Mouse (Mus musculus): ENCODE data around the gene Impdh2.
"Not testable (repeated sequence)": the region's sequence is repeated elsewhere in the genome, so short reads cannot be mapped to it uniquely, and the experiment has no call there.

Gene Impdh2

GRCm38 (mm10) chr9:108600011-108600410 is 39.9 kb downstream of the Impdh2 start:
- DNase-seq (ENCODE audit: low spot score in 2 of 2): no peak

GRCm38 (mm10) chr9:108601986-108602385 is 41.9 kb downstream of the Impdh2 start:
- DNase-seq (ENCODE audit: low spot score in 2 of 2): no peak

DNA sequence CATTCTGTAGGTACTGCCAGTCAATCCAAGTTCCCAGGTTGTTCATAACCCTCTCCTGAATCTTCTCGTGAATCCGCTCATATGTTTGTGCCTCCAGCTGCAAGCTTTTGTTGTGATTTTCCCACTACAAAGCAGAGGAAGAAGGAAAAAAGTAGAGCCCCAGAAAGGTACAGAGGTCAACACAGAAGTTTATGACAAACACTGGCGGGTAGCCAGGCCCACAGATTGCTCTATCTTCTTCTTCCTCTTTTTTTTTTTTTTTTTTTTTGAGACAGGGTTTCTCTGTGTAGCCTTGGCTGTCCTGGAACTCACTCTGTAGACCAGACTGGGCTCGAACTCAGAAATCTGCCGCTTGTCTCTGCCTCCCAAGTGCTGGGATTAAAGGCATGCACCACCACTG is 47.8 kb downstream of the Impdh2 start:
- not testable (repeated sequence) for DNase-seq (ENCODE audit: low spot score in 2 of 2)

DNA sequence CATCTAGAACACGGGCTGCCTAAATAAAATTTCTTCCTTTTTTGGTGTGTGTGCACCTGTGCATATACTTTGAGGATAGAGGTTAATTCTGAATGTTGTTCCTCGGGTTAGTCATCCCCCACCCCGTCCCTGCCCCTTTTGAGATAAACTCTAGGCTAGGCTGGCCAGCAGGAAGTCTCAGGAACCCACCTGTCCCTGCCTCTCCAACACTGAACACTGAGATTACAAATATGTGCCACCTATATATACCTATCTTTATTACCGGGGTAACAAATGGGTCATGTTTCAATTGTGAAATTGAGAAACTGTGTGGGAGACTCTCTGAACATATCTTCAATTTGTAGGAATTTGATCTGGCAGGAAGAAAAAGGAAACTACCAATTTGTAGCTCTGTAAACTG is 48.8 kb downstream of the Impdh2 start:
- DNase-seq (ENCODE audit: low spot score in 2 of 2): no peak

DNA sequence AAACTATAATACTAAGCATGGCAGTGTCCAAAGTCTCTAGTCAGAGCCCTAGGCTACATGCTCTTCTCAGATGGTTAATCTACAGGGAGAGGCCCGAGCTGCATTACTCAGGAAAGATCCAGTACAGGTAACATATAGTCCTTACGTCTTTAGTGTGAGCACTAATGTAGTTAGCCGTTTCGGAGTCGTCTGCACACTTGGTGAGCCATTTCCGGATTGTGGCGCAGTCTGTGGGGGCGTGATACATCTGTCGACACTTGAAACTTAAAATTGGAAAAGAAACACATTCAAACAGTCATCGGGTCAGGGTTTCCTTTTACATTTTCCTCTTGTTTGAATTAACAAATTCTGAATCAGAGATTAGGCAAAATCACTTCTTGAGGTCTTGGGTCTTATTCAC is 51.4 kb downstream of the Impdh2 start:
- no peak for DNase-seq (ENCODE audit: low spot score in 2 of 2)
